Mouse (Mus musculus) layer of hippocampus, adult 18-20 months (tissue): ENCODE measurements around the gene Tmco4. TPM values are rescaled to one million over a fixed set of nuclear protein-coding genes. Genes with fewer than 3 reads are reported as not detected.

Source experiments
- DNase-seq, 2 experiments: peaks; one replicate each; pipeline ENCODE4 v3.0.0; 2022; ENCODE audit warnings: low spot score in 2 of 2
- total RNA-seq, 2 experiments: library from RNA; stranded (reverse); gene quantifications; 2 replicates each; pipeline ENCODE4 v1.2.3; 2021

Gene Tmco4
- total RNA-seq, 2 experiments from 2014 or later = 2.9 to 3.0 TPM

DNA sequence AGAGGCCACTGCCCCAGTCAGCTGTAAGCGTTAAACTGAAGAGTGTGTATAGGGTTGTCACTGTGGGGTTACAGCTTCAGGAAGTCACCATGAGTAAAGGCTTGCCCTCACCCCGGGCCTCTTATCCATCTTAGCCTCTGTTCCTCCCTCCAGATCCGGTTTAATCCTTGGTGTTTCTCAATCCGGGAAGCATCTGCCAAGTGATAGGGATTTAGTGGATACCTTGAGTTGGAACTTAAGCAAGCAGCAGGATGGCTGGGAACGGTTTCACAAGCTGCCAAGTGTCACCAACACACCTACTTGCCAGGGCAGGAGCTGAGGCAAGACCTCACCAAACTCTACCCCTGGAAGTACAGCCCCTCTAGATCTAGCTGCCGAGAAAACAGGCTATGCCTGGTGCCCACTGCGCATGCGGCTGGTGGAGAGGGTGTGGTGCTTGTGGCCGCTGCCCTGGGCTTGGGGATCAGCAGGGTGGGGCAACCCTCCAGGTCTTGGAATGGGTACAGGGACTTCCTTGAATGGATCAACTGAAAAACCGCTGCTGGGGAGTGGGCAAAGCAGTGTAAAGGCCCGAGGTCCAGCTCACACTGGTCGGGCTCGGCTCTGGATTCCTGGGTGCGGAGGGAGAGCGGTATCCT lies 117.7 kb downstream of the Tmco4 start:
- DNase-seq = no peak

DNA sequence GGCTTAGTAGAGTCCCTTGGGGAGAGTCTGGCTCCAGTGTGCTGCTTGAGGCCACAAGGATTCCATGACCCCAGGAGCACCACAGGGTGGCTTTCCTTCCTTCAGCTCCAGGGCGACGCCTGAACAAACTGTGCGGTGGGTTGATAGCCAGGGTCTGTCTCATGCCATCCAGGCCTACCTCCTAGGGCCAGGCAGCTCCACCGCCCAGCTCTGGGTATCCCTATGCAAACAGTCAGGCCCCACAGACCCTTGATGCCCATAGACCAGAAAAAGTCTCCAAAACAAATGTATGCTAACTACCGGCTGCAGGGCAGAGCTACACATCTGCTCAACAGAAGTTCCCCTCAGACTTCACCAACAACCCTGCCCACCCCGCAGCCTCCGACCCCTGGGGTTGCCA lies 118.4 kb downstream of the Tmco4 start:
- no peak for DNase-seq

DNA sequence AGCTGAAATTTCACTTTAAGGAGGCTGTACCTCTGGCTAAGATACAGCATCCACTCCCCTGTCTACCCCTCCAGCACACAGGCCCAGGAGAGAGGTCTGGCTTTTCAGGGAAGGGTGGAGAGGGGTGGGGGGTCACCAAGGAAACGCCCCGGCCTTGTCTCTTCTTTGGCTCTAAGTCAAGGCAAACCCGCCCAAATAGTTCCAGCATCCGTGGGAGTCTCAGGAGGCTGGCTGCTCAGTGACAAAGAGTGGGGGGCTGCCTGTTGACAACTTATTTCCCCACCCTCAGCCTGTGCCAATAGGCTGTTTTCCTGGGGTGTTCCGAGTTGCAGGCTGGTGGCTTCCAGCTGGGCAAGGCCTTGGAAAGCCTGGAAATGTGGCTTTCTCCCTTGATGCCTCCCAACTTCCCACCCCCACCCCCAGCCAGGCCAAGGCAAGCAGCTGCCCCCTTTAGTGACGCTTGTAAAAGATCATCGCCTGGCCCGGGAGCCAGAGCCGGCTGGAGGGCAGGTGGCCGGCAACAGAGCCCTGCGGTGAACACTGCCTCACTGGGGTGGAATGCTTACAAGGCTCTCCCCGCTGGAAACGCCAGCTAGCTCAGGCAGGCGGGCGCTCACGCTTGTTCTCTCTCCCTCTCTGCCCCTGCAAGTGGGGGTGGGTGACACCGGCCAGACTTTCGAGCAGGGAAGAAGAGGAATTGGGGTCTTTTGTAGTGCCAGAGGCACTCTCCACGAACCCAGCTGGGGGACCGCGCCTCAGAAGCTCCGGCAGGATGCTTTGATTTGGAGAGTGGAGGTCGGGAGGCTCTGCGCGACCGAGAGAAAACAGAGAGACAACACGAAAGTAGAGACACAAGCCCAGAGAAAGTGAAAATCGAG lies 119.0 kb downstream of the Tmco4 start:
- DNase-seq = no peak

- no peak for DNase-seq
Observed at GRCm38 (mm10) chr4:139092356-139093195, 119.9 kb downstream of the Tmco4 start, which contains the start of gene Nbl1. Gene Nbl1 (minus strand): TSS chr4:139092993.

DNA sequence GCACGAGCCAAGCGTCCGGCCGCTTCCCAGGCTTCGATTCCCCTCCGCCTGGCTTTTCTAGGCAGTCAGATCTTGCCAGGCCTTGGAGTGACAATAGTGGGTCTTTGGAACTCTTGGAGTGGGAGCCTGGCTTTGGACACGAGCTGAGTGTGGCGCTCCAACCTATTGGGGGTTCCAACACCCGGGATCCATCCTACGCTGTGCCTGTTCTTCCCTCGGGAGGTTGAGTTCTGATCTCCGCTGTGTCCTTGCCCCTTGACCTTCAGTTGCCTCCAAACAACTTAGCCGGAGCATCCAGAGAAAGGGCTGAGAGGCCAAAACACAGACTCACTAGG lies 120.5 kb downstream of the Tmco4 start:
- DNase-seq = no peak

- DNase-seq = no peak
Observed at GRCm38 (mm10) chr4:139095406-139095805, 122.7 kb downstream of the Tmco4 start.

DNA sequence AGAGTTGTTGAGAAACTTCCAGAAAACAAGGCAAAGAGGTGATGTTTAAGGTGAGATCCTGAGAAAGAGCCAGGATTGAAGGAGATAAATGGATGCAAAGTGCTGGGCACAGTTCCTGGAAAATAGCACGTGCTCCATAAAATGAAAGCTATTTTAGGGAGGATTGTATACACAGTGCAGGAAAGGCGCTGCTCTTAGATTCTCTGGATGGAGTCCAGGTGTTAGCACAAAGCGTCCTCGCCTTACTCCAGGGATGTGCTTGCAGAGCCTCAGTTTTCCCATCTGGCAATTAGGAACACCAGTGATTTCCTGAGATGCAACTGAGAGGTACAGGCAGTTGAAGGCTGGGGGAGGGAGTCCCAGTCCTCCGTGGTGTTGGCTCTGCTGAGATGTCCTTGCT lies 123.5 kb downstream of the Tmco4 start:
- no peak for DNase-seq

- no peak for DNase-seq
Observed at GRCm38 (mm10) chr4:139100326-139100725, 127.6 kb downstream of the Tmco4 start.

DNA sequence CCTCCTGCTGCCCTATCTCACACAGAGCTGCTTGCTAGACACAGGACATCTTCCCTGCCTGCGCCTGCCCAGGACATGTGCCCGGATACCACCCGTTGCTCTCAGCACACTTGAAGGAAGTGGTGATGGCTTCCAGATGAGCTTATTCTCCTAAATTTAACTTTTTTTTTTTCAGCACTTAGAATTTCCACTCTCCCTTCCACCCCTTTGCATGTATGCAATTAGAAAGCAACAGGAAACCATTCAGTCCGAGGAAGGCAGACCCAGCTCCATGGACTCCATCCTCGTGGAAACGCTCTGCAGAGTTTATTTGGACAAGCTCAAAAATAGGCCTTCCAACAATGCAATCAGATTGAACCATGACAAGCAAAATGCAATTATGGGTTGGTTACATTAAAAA lies 128.9 kb downstream of the Tmco4 start:
- no peak for DNase-seq

DNA sequence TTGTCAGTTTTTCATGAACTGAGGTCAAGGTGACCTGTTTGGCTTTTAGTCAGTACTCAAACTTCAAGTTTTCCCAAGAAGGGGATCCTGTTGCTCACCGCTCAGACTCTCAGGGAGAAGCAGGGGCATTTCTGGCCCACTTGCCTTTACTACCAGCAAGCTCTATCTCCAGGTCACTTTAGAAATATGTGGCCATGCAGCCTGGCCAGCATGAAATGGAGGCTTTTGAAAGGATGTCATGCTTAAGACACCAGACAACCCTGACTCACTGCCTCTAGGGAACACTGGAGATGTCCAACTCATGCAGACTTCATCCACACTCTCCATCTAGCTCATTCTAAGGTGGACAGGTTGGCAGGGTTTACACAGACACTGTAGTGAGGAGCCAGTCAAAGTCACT lies 132.8 kb downstream of the Tmco4 start:
- no peak for DNase-seq

Other genes with a start within 250 kb of the Tmco4 start
- gene Pla2g2c, start 248.1 kb upstream of the Tmco4 start, total RNA-seq = under 1 TPM in 1 of 2 experiments, not detected in 1; 0.10 TPM
- gene Ubxn10, start 235.7 kb upstream of the Tmco4 start, total RNA-seq = 1 to 10 TPM; 1.0 to 2.3 TPM
- gene Pla2g2f, start 215.3 kb upstream of the Tmco4 start, total RNA-seq = 1 to 10 TPM; 1.8 to 2.3 TPM
- under 1 TPM; 0.56 to 0.62 TPM for gene Pla2g2d, start 197.2 kb upstream of the Tmco4 start, total RNA-seq
- gene Pla2g5, start 109.4 kb upstream of the Tmco4 start, total RNA-seq = 1 to 10 TPM; 1.3 to 2.3 TPM
- not detected for gene Gm13030, start 98.9 kb upstream of the Tmco4 start, total RNA-seq
- gene Pla2g2e, start 94.9 kb upstream of the Tmco4 start, total RNA-seq = not detected
- gene Otud3, start 58.9 kb upstream of the Tmco4 start, total RNA-seq = 10 to 100 TPM; 10.9 to 13.1 TPM
- gene Rnf186, start 5.8 kb upstream of the Tmco4 start, total RNA-seq = not detected
- gene Htr6, start 102.7 kb downstream of the Tmco4 start, total RNA-seq = 1 to 10 TPM; 6.5 to 7.6 TPM
- gene Nbl1, start 120.1 kb downstream of the Tmco4 start, total RNA-seq = 10 to 100 TPM; 80.3 to 92.2 TPM
- 100 to 1,000 TPM; 189 to 193 TPM for gene Minos1, start 158.2 kb downstream of the Tmco4 start, total RNA-seq
- 100 to 1,000 TPM; 400 to 403 TPM for gene Capzb, start 220.0 kb downstream of the Tmco4 start, total RNA-seq